Mouse (Mus musculus) hindbrain, embryonic 14.5 days (tissue): Measurements from ENCODE around the gene Dusp7. TPM values are rescaled to one million over a fixed set of nuclear protein-coding genes. Genes with fewer than 3 reads are reported as not detected.
A peak's percentile ranks its signal among the peaks of the same experiment; 100 is the strongest.

Experiments
- ATAC-seq: fragments of 200-750 bp; cut with Nextera tagmentation; 2 replicates; pipeline ENCODE4 v1.8.0; 2017; ENCODE audit warnings: moderate number of reproducible peaks, mild to moderate bottlenecking, moderate TSS enrichment, moderate library complexity; ENCODE audit not compliant: low FRiP score
- DNase-seq: peaks from one replicate; pipeline ENCODE4 v3.0.0-alpha.2; 2015; ENCODE audit warnings: low spot score
- H3K27ac ChIP-seq: fragments of 300-500 bp; sonication (generic); 2 replicates; pipeline ENCODE4 v1.5.1; 2014; ENCODE audit warnings: mild to moderate bottlenecking, moderate library complexity
- H3K27me3 ChIP-seq: fragments of 300-500 bp; sonication (generic); 2 replicates; pipeline ENCODE4 v1.6.1; 2014; ENCODE audit warnings: mild to moderate bottlenecking, low read length, mixed read lengths; ENCODE audit not compliant: control insufficient read depth, insufficient read depth
- H3K36me3 ChIP-seq: fragments of 300-500 bp; sonication (generic); replicated peaks from 2 replicates; pipeline ENCODE4 v1.6.1; 2014; ENCODE audit not compliant: control insufficient read depth, insufficient read depth
- H3K4me1 ChIP-seq: fragments of 300-500 bp; sonication (generic); replicated peaks from 2 replicates; pipeline ENCODE4 v1.6.1; 2014; ENCODE audit warnings: antibody characterized with exemption, low read length, mixed read lengths; ENCODE audit not compliant: control insufficient read depth, insufficient read depth
- H3K4me2 ChIP-seq: fragments of 300-500 bp; sonication (generic); replicated peaks from 2 replicates; pipeline ENCODE4 v1.6.1; 2014; ENCODE audit warnings: mild to moderate bottlenecking, moderate library complexity
- H3K4me3 ChIP-seq: fragments of 300-500 bp; sonication (generic); replicated peaks from 2 replicates; pipeline ENCODE4 v1.5.1; 2014; ENCODE audit warnings: mild to moderate bottlenecking, low read length
- H3K9ac ChIP-seq: fragments of 300-500 bp; sonication (generic); 2 replicates; pipeline ENCODE4 v1.6.1; 2014
- H3K9me3 ChIP-seq: fragments of 300-500 bp; sonication (generic); 2 replicates; pipeline ENCODE4 v1.6.1; 2016; ENCODE audit warnings: low read length; ENCODE audit not compliant: control insufficient read depth
- WGBS: fragments of 180-500 bp; shearing (Covaris S2); extraction: QIAGEN DNeasy Blood & Tissue Kit; methylation state at CpG from one replicate; pipeline ENCODE4 v1.1.7; 2014; 5-methylcytosine and 5-hydroxymethylcytosine counted together
- polyA plus RNA-seq: library from polyadenylated mRNA; unstranded; fragments of >200 nt; fragmentation: Nextera tagmentation; extraction: Ambion mirVana; gene quantifications from 2 replicates; pipeline ENCODE4 v1.2.1, GENCODE M21; 2014

Dusp7 gene
- polyA plus RNA-seq, 1 experiment from 2014 or later = 17.9 TPM

- Histone ChIP-seq H3K4me1 (peaks cover 13% of the 10 kb centered on the region; the same call in 1 of the 2 replicates), H3K9ac (no peak overlapping the region), H3K27ac (no peak overlapping the region), H3K9me3 (0 out of 2 replicates have a peak, but pooled peaks cover 2% of the 10 kb centered on the region), H3K27me3 (no peaks in the 10 kb centered on the region), H3K36me3 (no peaks in the 10 kb centered on the region), H3K4me3 (no peak overlapping the region), H3K4me2 (no peak overlapping the region)
- WGBS = 83% methylated on average over 8 of the region's 8 CpGs
- ATAC-seq = no peak
- no peak for DNase-seq
Measured at GRCm38 (mm10) chr9:106393548-106393947, 25.1 kb downstream of the Dusp7 start.

- Histone ChIP-seq H3K4me1 (peaks cover 13% of the 10 kb centered on the region; the same call in 1 of the 2 replicates), H3K4me2 (no peak overlapping the region), H3K9ac (no peak overlapping the region), H3K27me3 (no peaks in the 10 kb centered on the region), H3K4me3 (no peak overlapping the region), H3K9me3 (no peaks in the 10 kb centered on the region), H3K27ac (no peak overlapping the region), H3K36me3 (no peaks in the 10 kb centered on the region)
- 37% methylated on average over 11 of the region's 11 CpGs for WGBS
- ATAC-seq (peak; percentile 31; the same call in 1 of the 2 replicates), DNase-seq (peak; percentile 38)
Measured at GRCm38 (mm10) chr9:106394649-106395602, 26.5 kb downstream of the Dusp7 start.

GRCm38 (mm10) chr9:106397733-106398132, 29.3 kb downstream of the Dusp7 start:
- Histone ChIP-seq H3K4me3 (no peak overlapping the region), H3K9ac (no peak overlapping the region), H3K9me3 (no peaks in the 10 kb centered on the region), H3K4me2 (no peak overlapping the region), H3K27ac (no peak overlapping the region), H3K36me3 (no peaks in the 10 kb centered on the region), H3K27me3 (no peaks in the 10 kb centered on the region), H3K4me1 (peaks cover 13% of the 10 kb centered on the region; the same call in 1 of the 2 replicates)
- 80% methylated on average over 4 of the region's 4 CpGs for WGBS
- ATAC-seq = no peak
- no peak for DNase-seq

- Histone ChIP-seq H3K4me2 (no peak overlapping the region), H3K9ac (no peak overlapping the region), H3K36me3 (no peaks in the 10 kb centered on the region), H3K27me3 (no peaks in the 10 kb centered on the region), H3K4me1 (peaks cover 13% of the 10 kb centered on the region; the same call in 1 of the 2 replicates), H3K4me3 (no peak overlapping the region), H3K9me3 (no peaks in the 10 kb centered on the region), H3K27ac (no peak overlapping the region)
- DNase-seq (no peak), ATAC-seq (no peak)
- WGBS = 82% methylated on average over 9 of the region's 9 CpGs
Measured at GRCm38 (mm10) chr9:106398667-106399311, 30.4 kb downstream of the Dusp7 start.

- ATAC-seq (no peak), DNase-seq (no peak)
- Histone ChIP-seq H3K9me3 (no peaks in the 10 kb centered on the region), H3K27me3 (no peaks in the 10 kb centered on the region), H3K4me3 (no peak overlapping the region), H3K4me1 (peaks cover 8% of the 10 kb centered on the region; the same call in 1 of the 2 replicates), H3K9ac (no peak overlapping the region), H3K27ac (no peak overlapping the region), H3K36me3 (no peaks in the 10 kb centered on the region), H3K4me2 (no peak overlapping the region)
- 78% methylated on average over 3 of the region's 3 CpGs for whole genome bisulfite sequencing
Measured at GRCm38 (mm10) chr9:106399808-106400207, 31.4 kb downstream of the Dusp7 start.

GRCm38 (mm10) chr9:106402149-106402548, 33.7 kb downstream of the Dusp7 start:
- Histone ChIP-seq H3K4me1 (0 out of 2 replicates have a peak, but pooled peaks cover 2% of the 10 kb centered on the region), H3K4me2 (no peak overlapping the region), H3K9me3 (no peaks in the 10 kb centered on the region), H3K4me3 (no peak overlapping the region), H3K36me3 (no peaks in the 10 kb centered on the region), H3K27ac (no peak overlapping the region), H3K27me3 (no peaks in the 10 kb centered on the region), H3K9ac (no peak overlapping the region)
- ATAC-seq (no peak), DNase-seq (no peak)
- 79% methylated on average over 5 of the region's 5 CpGs for WGBS

GRCm38 (mm10) chr9:106402607-106403375, 34.4 kb downstream of the Dusp7 start:
- Histone ChIP-seq H3K27ac (no peak overlapping the region), H3K9me3 (no peaks in the 10 kb centered on the region), H3K9ac (no peak overlapping the region), H3K4me1 (0 out of 2 replicates have a peak, but pooled peaks cover 2% of the 10 kb centered on the region), H3K36me3 (no peaks in the 10 kb centered on the region), H3K27me3 (no peaks in the 10 kb centered on the region), H3K4me2 (no peak overlapping the region), H3K4me3 (no peak overlapping the region)
- WGBS = 83% methylated on average over 16 of the region's 16 CpGs
- DNase-seq = no peak
- no peak for ATAC-seq

- Histone ChIP-seq H3K27ac (no peak overlapping the region), H3K4me1 (0 out of 2 replicates have a peak, but pooled peaks cover 2% of the 10 kb centered on the region), H3K9ac (no peak overlapping the region), H3K27me3 (no peaks in the 10 kb centered on the region), H3K9me3 (no peaks in the 10 kb centered on the region), H3K36me3 (no peaks in the 10 kb centered on the region), H3K4me2 (no peak overlapping the region), H3K4me3 (no peak overlapping the region)
- ATAC-seq (no peak), DNase-seq (no peak)
- 33% methylated on average over 6 of the region's 6 CpGs for WGBS
Measured at GRCm38 (mm10) chr9:106405275-106405674, 36.8 kb downstream of the Dusp7 start.
